Mouse (Mus musculus) hindlimb bud, embryonic 11.5 days (tissue): ENCODE measurements around the gene H2-T3.
"Not testable (repeated sequence)": the region's sequence is repeated elsewhere in the genome, so short reads cannot be mapped to it uniquely, and the experiment has no call there.

ENCODE experiments used
- DNase-seq: peaks from one replicate; pipeline ENCODE4 v3.0.0-alpha.2; 2012; ENCODE audit warnings: low read depth, low spot score; ENCODE audit errors: extremely low spot score

Gene H2-T3

DNA sequence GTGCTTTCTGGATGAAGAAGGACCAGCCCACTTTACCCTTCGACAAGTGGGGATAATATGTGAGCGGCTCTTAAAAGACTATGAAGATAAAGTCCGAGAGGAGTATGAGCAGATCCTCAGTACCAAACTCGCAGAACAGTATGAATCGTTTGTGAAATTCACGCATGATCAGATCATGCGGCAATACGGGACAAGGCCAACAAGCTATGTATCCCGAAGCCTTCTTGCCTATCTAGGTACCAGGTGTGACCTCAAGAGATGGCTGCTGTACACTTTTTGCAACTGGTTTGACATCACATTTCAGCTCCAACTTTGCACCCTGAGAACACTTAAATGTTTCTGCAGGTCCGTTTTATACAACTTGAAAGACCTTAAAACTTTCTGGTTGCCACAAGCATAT, 10.6 kb downstream of the H2-T3 start:
- not testable (repeated sequence) for DNase-seq

DNA sequence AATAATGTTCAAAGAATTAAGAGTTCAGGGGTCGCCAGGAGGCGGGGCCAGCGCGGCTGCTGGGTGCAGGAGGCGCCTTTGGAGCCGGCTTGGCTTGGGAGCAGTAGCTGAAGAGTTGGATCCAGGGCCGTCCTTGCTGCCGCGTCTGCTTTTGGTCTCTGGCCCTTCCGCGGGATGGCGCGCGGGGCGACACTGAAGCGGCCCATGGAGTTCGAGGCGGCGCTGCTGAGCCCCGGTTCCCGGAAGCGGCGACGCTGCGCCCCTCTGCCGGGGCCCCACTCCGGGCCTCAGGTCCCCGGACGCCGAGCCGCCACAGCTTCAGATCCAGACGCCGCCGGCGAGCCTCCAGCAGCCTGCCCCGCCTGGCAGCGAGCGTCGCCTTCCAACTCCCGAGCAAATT, 11.1 kb downstream of the H2-T3 start:
- DNase-seq, result not testable (repeated sequence)

DNA sequence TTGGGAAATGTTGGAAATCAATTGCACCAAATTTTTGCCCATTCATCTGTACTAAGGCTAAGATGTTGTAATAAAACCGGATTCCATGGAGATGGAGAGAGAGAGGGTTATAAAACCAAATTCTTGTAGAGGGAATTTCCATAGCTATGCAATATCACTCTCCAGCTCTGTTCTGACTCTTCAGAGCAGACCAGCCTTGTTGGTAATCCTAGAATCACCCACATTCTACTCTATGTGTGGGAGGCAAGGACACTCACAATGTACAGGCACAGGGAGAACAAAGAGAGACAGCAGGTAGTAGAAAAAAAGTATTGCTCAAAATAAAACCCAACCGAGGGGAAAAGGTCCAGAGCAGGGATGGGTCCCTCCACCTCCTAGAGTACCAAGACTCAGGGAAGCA, 14.0 kb downstream of the H2-T3 start:
- not testable (repeated sequence) for DNase-seq

DNA sequence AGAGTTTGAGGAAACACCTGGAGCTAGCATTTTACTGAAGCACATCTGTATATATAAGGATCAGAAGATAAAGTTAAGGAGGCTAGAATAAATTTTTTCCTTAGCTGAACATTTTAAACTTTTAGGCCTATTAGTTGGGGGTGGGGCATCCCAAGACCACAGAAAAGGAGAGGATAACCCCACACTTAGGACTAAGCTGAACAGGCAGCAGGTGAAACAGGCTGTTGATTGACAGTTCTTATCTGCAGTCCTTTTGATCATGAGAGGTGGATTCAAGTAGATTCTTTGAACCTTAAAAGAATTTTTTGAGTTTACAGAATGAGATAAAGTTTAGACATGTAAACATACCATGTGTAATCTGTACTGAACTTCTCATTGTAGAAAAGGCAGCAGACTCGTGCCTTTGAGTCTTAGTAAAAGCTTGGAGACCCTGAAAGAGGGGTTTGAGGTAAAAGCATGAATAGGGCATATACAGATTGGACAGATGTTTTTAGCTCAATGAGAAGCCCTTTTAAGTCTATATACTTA, 19.7 kb downstream of the H2-T3 start:
- no peak for DNase-seq

DNA sequence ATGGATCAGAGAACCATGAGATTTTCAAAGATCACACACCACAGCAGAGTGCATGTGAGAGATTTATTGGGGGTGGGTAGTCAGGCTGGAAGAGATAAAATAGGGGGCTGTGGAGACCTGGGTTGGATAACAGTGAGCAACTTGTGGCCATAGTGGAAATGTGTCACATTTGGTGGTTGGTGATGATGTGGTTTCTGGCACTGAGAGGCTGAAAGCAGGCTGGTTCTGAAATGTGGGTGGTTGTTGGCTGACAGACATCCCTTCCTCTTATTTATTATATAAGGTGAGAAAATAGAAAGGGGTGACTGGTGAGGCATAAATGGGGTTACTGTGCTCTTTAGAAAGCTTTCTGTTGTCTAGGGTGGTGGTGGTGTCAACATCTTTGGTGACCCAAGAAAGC, 20.3 kb downstream of the H2-T3 start:
- no peak for DNase-seq

DNA sequence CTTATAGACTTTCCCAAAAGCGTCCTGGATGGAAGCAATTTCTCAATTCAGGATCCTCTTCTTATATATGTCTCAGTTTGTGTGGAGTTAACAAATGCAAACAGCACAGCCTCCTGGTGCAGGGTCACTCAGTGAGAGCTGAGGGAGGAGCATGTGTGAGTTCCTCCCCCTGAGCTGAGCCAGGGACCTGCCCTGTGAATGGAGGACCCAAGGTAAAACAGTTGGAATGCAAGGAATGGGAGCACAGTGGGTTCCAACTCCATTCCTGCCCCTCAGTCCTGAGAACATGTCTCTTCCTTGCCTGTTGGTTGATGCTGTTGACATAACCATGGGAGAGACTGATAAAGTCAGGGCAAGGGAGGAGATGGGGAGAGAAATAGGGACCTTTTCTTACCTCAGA, 21.0 kb downstream of the H2-T3 start:
- not testable (repeated sequence) for DNase-seq

DNA sequence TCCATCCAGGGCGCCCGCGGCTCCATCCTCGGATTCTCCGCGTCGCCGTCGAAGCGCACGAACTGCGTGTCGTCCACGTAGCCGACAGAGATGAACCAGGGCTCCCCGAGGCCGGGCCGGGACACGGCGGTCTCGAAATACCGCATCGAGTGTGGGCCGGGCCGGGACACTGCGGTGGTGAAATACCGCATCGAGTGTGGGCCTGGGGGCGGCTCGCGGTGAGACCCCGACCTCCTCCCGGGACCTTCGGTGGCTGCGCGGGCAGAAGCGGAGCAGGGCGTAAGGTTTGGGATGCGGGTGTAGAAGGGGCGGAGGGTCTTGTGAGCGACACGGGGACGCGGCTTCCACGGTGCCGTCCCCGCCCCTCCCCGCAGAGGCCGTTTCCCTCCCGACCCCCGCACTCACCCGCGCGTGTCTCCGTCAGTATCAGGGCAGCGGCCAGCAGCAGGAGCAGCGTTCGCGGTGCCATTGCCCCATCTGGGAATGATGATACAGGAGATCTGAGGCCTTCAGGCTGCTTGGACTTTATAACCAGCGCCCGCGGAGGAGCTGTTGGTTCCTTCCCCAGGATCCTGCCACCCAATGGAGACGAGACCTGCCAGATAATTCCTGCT, 21.9 kb downstream of the H2-T3 start, which contains the start of gene Gm8909:
TSS of gene Gm8909 (minus strand) at position 499 of the 614 bp plus-strand sequence.
- DNase-seq, result no peak

DNA sequence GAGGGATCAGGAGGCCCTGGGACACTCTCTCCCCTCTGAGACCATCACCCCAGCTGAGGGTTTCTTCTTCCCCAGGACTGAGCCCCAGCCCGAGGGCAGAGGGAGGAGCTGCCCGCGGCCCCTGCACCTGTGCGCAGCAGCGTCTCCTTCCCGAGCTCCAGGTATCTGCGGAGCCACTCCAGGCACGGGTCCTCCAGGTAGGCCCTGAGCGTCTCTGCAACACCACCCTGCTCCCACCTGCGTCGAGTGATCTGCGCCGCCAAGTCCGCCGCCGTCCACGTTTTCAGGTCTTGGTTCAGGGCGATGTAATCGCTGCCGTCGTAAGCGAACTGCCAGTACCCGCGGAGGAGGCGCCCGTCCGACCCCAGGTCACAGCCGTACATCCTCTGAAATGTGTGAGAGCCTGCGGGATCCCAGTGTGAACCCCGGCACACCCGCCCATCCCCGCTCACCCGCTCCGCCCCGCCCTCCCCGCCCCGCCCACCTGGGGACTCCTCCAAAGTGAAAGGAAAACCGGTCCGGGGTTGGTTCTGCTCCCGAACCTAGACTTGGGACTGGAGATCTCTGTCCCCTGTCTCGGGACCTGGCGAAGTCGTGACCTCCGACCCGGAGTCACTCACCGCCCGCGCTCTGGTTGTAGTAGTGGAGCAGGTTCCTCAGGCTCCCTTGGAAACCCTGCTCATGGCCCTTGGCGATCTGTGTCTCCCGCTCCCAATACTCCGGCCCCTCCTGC, 22.6 kb downstream of the H2-T3 start:
- DNase-seq, result no peak

DNA sequence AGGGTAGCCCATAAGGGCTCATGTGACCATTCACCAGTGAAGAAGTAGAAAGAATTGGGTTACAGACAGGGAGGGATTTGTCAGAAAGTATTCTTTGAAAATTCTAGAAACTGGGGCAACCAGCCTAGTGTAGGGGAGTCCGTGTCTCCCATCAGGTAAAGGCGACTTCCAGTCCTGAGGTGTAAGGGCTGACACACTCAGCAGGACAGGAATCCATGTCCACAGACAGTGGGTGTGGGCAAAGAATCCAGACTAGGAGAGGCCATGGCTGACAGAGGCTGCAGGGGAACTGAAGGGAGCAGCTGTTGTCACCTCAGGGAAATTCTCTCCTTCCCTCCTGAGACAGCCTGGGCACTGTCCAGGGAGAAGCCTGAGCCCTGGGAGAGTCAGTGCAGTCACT, 23.2 kb downstream of the H2-T3 start:
- DNase-seq, result not testable (repeated sequence)

DNA sequence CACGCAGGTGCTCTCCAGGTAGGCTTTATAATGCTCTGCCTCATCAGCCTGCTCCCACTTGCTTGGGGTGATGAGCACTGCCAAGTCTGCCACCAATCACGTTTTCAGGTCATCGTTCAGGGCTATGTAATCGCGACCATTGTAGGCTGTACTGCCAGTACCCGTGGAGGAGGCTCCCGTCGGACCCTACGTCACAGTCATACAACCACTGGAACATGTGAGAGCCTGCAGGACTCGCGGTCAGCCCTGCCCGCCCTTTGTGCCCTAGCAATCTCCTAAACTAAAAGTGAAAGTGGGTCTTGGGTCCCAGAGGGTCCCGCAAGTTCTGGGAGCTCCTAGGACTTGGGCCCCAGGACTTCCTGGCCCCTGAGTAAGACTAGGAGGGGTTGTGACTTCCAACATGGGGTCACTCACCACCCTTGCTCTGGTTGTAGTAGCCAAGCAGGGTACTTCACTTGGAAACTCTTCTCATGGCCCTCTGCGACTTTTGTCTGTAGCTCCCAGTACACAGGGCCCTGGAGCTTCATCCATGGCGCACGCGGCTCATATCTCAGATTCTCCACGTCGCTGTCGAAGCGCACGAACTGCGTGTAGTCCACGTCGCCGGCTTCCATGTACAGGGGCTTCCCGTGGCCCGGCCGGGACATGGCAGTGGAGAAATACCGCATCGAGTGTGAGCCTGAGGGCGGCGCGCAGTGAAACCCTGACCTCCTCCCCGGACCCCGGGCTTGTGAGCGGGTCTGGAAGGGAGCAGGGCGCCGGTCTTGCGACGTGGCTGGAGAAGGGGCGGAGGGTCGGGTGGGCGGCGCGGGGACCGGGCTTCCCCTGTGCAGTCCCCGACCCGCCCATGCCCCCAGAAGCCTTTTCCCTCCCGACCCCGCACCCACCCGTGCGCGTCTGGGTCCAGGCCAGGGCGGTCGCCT, 28.7 kb downstream of the H2-T3 start:
- DNase-seq, result no peak

DNA sequence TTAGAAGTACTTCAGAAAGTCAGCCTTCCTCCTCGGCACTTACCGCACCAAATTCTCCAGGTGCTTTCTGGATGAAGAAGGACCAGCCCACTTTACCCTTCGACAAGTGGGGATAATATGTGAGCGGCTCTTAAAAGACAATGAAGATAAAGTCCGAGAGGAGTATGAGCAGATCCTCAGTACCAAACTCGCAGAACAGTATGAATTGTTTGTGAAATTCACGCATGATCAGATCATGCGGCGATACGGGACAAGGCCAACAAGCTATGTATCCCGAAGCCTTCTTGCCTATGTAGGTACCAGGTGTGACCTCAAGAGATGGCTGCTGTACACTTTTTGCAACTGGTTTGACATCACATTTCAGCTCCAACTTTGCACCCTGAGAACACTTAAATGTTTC, 31.8 kb downstream of the H2-T3 start:
- DNase-seq, result not testable (repeated sequence)

DNA sequence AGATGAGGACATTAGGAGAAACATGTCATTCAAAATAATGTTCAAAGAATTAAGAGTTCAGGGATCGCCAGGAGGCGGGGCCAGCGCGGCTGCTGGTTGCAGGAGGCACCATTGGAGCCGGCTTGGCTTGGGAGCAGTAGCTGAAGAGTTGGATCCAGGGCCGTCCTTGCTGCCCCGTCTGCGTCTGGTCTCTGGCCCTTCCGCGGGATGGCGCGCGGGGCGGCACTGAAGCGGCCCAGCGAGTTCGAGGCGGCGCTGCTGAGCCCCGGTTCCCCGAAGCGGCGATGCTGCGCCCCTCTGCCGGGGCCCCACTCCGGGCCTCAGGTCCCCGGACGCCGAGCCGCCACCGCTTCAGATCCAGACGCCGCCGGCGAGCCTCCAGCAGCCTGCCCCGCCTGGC, 32.3 kb downstream of the H2-T3 start:
- not testable (repeated sequence) for DNase-seq

DNA sequence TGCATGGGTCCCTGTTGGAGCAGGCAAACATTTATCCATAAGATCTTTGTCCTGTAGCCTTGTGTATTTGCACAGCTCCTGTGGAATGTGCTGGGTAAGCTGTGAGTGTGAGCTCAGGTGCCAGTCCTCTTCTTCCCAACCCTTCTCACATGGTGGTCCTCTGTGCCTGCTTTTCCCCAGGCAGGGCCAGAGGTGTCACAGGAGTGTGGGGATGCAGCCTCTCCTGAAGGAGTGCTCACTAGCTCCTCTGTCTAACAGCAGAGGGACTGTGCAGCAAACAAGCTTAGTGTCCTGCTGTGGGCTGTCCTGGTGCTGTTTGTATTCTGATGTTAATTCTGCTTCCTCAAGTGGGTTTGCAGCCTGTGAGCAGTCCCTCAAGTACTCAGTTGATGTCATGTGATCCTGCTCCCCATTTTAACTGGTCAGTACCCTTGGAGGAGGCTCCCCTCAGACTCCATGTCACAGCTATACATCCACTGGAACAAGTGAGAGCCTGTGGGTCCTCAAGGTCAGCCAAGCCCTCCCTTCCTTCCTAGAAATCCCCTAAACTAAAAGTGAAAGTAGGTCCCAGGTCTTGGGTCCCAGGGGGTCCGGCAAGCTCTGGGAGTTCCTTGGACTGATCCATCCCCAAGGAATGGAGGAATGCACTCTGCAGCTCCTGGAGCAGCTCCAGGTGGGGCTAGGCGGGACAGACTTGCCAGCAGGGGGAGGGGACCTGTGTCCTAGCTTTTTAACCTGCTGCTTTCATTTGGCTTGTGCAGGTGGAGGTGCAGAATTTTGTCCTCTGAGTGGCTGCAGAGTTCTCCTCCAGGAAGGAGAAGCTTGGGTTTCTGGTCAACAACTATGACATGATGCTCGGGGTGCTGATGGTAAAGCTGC, 35.6 kb downstream of the H2-T3 start:
- no peak for DNase-seq

DNA sequence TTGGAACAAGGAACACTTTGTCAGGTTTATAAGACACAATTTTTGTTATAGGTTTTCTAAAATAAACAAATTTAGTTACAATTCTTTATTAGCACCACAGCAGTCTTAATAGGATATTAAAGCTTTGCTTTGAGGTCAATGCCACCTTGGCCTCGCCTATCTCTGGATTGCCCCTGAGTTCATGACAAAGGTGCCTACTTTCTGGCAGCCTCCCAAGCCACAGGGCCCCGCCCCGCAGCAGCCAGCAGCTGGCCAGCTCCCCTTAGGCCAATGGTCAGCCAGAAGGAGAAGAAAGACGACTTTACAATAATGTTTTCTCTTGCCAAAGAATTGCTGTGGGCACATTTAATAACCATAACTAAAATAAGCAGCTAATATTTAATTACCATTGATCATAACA, 38.9 kb downstream of the H2-T3 start:
- not testable (repeated sequence) for DNase-seq

DNA sequence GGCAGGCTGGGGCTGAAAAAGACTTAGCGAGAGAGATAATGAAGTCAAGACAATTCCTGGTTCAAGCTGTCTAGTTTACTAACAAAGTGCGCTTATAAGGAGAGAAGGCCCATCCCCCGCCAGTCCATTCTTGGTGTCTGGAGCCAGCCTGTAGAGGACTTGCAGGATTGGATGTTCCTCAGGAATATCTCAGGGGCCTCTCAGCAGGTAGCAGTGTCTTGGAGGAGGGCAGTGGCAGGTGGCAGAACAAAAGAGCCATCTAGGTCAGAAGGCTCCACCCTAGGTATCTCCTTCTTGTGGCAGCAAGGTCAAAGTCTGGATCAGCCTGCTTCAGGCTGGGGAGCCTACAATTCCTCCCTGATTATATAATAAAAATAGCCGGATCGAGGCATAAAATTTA, 41.6 kb downstream of the H2-T3 start:
- not testable (repeated sequence) for DNase-seq

DNA sequence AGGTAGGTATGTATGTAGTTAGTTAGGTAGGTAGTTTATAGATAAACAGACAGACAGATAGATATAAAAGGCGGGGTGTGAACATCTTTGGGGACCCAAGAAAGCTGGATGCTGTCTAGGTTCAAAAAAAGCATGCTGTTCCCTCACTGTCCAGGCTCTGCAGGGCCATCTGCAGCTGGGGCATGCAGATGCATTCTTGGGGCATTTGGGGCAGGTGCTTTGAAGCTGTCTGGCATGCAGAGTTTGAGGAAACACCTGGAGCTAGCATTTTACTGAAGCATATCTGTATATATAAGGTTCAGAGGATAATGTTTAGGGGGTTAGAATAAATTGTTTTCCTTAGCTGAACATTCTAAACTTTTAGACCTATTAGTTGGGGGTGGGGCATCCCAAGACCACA, 43.1 kb downstream of the H2-T3 start:
- DNase-seq, result not testable (repeated sequence)

DNA sequence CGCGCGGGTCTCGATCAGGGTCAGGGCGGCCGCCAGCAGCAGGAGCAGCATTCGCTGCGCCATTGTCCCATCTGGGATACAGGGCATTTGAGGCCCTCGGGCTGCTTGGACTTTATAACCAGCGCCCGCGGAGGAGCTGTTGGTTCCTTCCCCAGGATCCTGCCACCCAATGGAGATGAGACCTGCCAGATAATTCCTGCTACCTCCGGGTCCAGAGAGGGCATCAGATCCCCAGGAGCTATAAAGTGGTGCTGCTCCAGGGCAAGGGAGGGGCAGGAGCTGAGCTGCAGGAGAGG, 44.3 kb downstream of the H2-T3 start:
- not testable (repeated sequence) for DNase-seq

DNA sequence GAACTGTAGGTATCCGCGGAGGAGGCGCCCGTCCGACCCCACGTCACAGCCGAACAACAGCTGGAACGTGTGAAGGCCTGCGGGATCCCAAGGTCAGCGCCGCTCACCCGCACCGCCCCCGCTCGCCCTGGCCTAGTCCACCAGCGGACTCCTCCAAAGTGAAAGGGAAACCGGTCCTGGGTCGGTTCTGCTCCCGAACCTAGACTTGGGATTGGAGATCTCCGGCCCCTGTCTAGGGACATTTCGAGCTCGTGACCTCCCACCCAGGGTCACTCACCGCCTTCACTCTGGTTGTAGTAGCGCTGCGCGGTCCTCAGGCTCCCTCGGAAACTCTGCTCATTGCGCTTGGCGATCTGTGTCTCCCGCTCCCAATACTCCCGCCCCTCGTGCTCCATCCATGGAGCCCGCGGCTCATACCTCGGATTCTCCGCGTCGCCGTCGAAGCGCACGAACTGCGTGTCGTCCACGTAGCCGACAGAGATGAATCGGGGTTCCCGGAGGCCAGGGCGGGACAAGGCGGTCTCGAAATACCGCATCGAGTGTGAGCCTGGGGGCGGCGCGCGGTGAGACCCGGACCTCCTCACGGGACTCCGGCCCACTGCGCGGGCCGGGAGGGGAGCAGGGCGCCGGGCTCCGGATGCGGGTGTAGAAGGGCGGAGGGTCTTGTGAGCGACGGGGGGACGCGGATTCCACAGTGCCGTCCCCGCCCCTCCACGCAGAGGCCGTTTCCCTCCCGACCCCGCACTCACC, 44.8 kb downstream of the H2-T3 start:
- DNase-seq, result no peak

DNA sequence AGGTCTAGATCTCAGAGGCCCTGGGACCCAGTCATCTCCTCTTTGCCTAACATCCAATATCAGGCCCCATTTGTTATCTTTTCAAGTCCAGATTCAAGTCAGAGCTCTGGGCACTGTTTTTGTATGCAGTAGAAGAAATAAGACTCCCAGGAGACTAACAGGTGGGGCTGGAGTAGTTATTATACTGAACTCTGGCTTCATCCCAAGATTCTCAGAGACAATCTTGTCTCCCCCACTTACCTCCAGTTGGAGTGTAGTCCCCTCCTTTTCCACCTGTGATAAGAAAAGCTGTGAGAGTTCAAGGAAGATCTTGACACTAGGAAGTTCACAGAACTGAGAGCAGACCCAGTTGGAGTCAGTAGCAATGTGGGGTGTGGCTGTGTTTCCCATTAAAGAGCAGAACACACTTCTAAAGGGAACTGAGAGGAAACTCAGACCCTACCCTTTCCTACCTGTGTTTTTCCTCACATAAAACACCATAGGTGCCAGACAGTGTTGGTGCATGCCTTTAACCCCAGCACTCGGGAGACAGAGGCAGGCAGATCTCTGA, 53.7 kb downstream of the H2-T3 start:
- not testable (repeated sequence) for DNase-seq
